Mouse (Mus musculus) limb, embryonic 14.5 days (tissue): ENCODE data around the gene Ang2. TPM values are rescaled to one million over a fixed set of nuclear protein-coding genes. Genes with fewer than 3 reads are reported as not detected.
"Not testable (repeated sequence)": the region's sequence is repeated elsewhere in the genome, so short reads cannot be mapped to it uniquely, and the experiment has no call there.

ENCODE experiments used
- ATAC-seq: fragments of 200-750 bp; cut with Nextera tagmentation; 2 replicates; pipeline ENCODE4 v1.8.0; 2017; ENCODE audit warnings: low read depth, moderate number of reproducible peaks, moderate TSS enrichment; ENCODE audit not compliant: low FRiP score
- DNase-seq: peaks from one replicate; pipeline ENCODE4 v3.0.0-alpha.2; 2015; ENCODE audit warnings: low spot score
- H3K27ac ChIP-seq: fragments of 300-500 bp; sonication (generic); replicated peaks from 2 replicates; pipeline ENCODE4 v1.5.1; 2014; ENCODE audit warnings: low read depth, mild to moderate bottlenecking, low read length, moderate library complexity, mixed read lengths
- H3K27me3 ChIP-seq: fragments of 300-500 bp; sonication (generic); 2 replicates; pipeline ENCODE4 v1.6.1; 2014; ENCODE audit warnings: low read length, mixed read lengths; ENCODE audit not compliant: control insufficient read depth, insufficient read depth
- H3K36me3 ChIP-seq: fragments of 300-500 bp; sonication (generic); 2 replicates; pipeline ENCODE4 v1.6.1; 2014; ENCODE audit warnings: mild to moderate bottlenecking, low read length, moderate library complexity, mixed read lengths; ENCODE audit not compliant: control insufficient read depth, insufficient read depth
- H3K4me1 ChIP-seq: fragments of 300-500 bp; sonication (generic); 2 replicates; pipeline ENCODE4 v1.6.1; 2014; ENCODE audit warnings: antibody characterized with exemption, low read length, mixed read lengths; ENCODE audit not compliant: control insufficient read depth, insufficient read depth
- H3K4me2 ChIP-seq: fragments of 300-500 bp; sonication (generic); replicated peaks from 2 replicates; pipeline ENCODE4 v1.6.1; 2014; ENCODE audit warnings: low read depth, mild to moderate bottlenecking, low read length, moderate library complexity; ENCODE audit not compliant: severe bottlenecking
- H3K4me3 ChIP-seq: fragments of 300-500 bp; sonication (generic); replicated peaks from 2 replicates; pipeline ENCODE4 v1.5.1; 2014; ENCODE audit warnings: low read length
- H3K9ac ChIP-seq: fragments of 300-500 bp; sonication (generic); 2 replicates; pipeline ENCODE4 v1.6.1; 2014; ENCODE audit warnings: mild to moderate bottlenecking, low read depth, low read length, moderate library complexity; ENCODE audit not compliant: severe bottlenecking
- H3K9me3 ChIP-seq: fragments of 300-500 bp; sonication (generic); 2 replicates; pipeline ENCODE4 v1.6.1; 2016; ENCODE audit warnings: low read length; ENCODE audit not compliant: control insufficient read depth
- POLR2A ChIP-seq: fragments of 200-500 bp; IDR thresholded peaks from 2 replicates; pipeline ENCODE4 v1.8.0; 2012; ENCODE audit warnings: inconsistent platforms, mild to moderate bottlenecking, moderate library complexity, borderline replicate concordance; ENCODE audit not compliant: insufficient read depth, insufficient read length; ENCODE audit errors: extremely low read depth
- WGBS: fragments of 180-500 bp; shearing (Covaris S2); extraction: QIAGEN DNeasy Blood & Tissue Kit; methylation state at CpG from one replicate; pipeline ENCODE4 v1.1.7; 2014; 5-methylcytosine and 5-hydroxymethylcytosine counted together
- polyA plus RNA-seq, 2 experiments: library from polyadenylated mRNA; depleted of rRNA in 1 of 2; stranded (reverse) in 1 of 2; unstranded in 1 of 2; fragments of >200 nt; fragmentation: Nextera tagmentation in 1 of 2; extraction: Ambion mirVana in 1 of 2; gene quantifications; 2 replicates each; pipeline versions ENCODE4 v1.2.1 to v1.2.3; 2012 to 2014

Gene Ang2
- polyA plus RNA-seq, 2 experiments = not detected

DNA sequence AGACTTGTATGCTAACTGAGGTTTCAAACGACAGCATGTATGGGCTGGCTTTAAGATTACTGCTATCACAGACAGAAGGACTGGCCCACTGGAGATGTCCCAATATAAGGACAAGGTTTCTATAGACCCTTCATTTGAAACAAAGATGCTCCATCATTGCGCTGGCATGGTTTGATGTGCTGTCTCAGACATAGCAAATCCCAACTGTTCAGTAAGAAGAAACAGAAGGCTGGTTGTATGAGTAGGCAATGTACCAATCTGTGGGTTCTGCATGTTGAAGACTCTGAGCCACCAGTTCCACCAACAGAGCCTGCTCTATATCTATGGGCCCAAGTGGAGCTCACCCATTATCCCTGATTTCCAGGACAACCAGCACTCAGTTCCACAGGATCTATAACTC, 4.2 kb upstream of the Ang2 start, which contains the start of gene Ear14:
Gene Ear14 (plus strand): TSS at position 277 of the 400 bp plus-strand sequence.
- H3K27ac ChIP-seq = no peak within 1 kb of the TSS
- 75% methylated on average over 2 of the region's 2 CpGs for WGBS
- H3K4me1 ChIP-seq = no peaks in the 10 kb centered on the region
- H3K9ac ChIP-seq = no peak within 1 kb of the TSS
- DNase-seq (no peak), ATAC-seq (no peak)
- H3K36me3 ChIP-seq = no peaks in the 10 kb centered on the region
- H3K27me3 ChIP-seq = no peaks in the 10 kb centered on the region
- no peaks in the 10 kb centered on the region for H3K9me3 ChIP-seq
- H3K4me3 ChIP-seq = no peak within 1 kb of the TSS
- no peak within 1 kb of the TSS for H3K4me2 ChIP-seq
- TF ChIP-seq POLR2A = no peak

DNA sequence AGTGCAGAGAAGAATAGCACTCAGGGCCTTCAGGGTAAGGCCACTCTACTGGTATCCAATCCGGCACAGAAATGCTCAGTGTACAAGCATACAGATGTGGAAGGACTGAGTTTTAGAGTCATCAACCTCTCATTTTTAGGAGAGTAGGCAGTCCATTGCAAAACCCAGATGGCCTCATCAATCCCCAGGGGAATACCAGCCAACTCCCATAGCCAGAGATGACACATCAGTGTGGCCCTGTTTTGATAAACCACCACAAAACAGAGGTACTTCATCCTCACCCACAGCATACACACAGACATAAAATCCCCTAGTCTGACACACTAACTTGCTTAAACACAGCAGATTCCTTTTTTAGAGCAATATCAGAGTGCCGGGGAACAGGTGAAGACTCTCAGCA, 1.5 kb upstream of the Ang2 start:
- H3K36me3 ChIP-seq = no peaks in the 10 kb centered on the region
- no peak overlapping the region for H3K9ac ChIP-seq
- H3K27me3 ChIP-seq = no peaks in the 10 kb centered on the region
- H3K9me3 ChIP-seq = no peaks in the 10 kb centered on the region
- DNase-seq = no peak
- no peak overlapping the region for H3K4me3 ChIP-seq
- whole genome bisulfite sequencing = 86% methylated on average over 2 of the region's 2 CpGs
- H3K4me2 ChIP-seq = no peak overlapping the region
- TF ChIP-seq POLR2A = no peak
- H3K27ac ChIP-seq = no peak overlapping the region
- ATAC-seq = no peak
- no peaks in the 10 kb centered on the region for H3K4me1 ChIP-seq

DNA sequence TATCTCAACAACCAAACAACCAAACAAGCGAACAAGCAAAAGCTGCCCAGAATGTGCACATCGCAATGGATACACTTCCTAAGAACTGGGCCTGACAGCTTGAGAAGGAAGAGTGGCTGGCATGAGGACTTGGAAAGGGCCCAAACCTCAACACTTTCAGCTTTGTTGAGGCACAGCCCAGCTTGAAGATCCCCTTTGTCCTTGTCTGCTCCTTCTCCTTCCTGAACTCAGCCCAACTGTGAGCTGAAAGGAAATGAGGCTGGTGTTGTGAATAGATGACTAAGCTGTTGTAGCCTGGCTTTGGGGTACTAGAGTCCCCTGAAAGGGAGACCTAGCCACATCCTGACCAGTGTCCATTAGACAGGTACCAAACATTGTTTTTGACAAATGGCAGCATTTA, 1.1 kb upstream of the Ang2 start:
- no peak overlapping the region for H3K4me2 ChIP-seq
- no peaks in the 10 kb centered on the region for H3K36me3 ChIP-seq
- ATAC-seq (no peak), DNase-seq (no peak)
- no peaks in the 10 kb centered on the region for H3K27me3 ChIP-seq
- no peaks in the 10 kb centered on the region for H3K4me1 ChIP-seq
- no peak overlapping the region for H3K27ac ChIP-seq
- no peak for TF ChIP-seq POLR2A
- no peaks in the 10 kb centered on the region for H3K9me3 ChIP-seq
- 95% methylated on average over 2 of the region's 2 CpGs for WGBS
- H3K4me3 ChIP-seq = no peak overlapping the region
- H3K9ac ChIP-seq = no peak overlapping the region

DNA sequence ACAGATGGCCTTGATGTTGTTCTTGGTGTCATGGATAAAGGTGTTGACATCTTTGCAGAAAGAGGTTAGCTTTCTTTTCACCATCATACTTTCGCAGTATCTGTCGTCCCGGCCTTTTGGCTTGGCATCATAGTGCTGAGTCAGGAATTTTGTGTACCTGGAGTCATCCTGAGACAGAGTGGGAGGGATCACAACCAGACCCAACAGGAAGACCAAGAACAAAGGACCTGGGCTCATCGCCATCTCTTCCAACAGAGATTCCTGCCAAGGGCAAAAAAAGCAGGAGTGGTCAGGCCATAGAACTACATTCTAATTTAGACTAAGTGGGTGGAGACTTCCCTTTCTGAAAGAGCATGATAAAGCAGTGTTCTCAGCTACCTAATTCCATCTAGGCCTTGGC, 3.3 kb downstream of the Ang2 start:
- no peaks in the 10 kb centered on the region for H3K27me3 ChIP-seq
- no peaks in the 10 kb centered on the region for H3K9me3 ChIP-seq
- H3K4me1 ChIP-seq = no peaks in the 10 kb centered on the region
- ATAC-seq = no peak
- H3K36me3 ChIP-seq = no peaks in the 10 kb centered on the region
- no peak for DNase-seq
- WGBS = 91% methylated on average over 4 of the region's 4 CpGs
- TF ChIP-seq POLR2A = no peak
- H3K4me3 ChIP-seq = no peak overlapping the region
- H3K27ac ChIP-seq = no peak overlapping the region
- H3K4me2 ChIP-seq = no peak overlapping the region
- H3K9ac ChIP-seq = no peak overlapping the region

DNA sequence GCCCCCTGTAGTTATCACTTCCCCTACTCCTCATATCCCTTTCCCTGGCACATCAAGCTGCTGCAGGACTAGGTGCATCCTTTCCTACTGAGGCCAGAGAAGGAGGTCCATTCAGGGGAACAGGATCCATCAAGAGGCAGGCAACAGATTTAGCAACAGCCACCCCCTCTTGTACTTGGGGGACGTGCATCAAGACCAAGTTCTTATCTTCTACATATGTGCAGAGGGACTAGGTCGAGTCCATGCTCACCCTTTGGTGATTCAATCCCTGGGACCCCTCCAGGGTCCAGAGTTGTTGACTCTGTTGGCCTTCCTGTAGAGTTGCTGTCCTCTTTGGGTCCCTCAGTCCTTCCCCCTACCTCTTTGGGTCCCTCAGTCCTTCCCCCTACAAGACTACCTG, 17.9 kb downstream of the Ang2 start:
- not testable (repeated sequence) for H3K9ac ChIP-seq, H3K27ac ChIP-seq, H3K4me2 ChIP-seq, ATAC-seq, H3K27me3 ChIP-seq, H3K36me3 ChIP-seq, H3K4me3 ChIP-seq, H3K4me1 ChIP-seq, H3K9me3 ChIP-seq, DNase-seq
- 85% methylated on average over 2 of the region's 2 CpGs for WGBS

DNA sequence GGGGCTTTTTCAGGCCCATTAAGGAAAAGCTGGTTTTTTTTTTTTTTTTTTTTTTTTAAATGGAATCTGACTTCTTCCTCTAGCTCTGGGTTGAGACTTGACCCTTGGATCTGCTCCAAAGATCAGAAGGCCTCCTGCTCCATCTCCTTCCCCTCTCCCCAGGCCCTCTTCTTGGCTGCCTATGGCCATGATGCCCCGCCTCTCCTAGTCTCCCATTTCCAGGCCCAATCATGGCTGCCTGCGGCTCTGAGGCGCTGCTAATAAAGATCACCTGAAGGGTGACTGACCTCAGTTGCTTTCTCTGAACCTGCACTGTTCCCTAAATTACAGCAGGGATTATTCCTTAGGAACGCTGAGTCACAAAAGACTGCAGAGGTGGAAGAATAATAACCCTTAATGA, 25.1 kb downstream of the Ang2 start:
- Histone ChIP-seq H3K4me3 (no peak overlapping the region), H3K27me3 (no peaks in the 10 kb centered on the region), H3K9ac (no peak overlapping the region), H3K4me2 (no peak overlapping the region), H3K9me3 (no peaks in the 10 kb centered on the region), H3K4me1 (no peaks in the 10 kb centered on the region), H3K36me3 (no peaks in the 10 kb centered on the region), H3K27ac (no peak overlapping the region)
- no peak for ATAC-seq
- no peak for DNase-seq
- TF ChIP-seq POLR2A = no peak
- WGBS = 67% methylated on average over 4 of the region's 4 CpGs

DNA sequence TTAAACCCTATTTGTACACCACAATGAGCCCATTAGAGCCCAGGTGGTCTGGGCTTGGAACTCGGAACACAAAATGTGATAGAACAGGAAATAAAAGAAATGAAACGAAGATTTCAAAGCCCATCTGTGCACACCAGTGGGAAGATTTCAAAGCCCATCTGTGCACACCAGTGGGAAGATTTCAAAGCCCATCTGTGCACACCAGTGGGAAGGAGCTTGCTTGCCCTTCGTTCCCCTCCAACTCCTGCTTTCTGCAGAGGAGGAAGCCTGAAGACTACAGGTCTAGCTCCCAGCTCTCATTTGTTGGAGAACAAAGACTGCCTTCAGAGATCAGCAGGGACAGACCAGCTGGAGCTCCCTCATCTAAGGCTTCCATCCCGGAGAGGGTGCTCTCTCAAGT, 26.0 kb downstream of the Ang2 start:
- DNase-seq, ATAC-seq, H3K4me3 ChIP-seq, H3K27ac ChIP-seq, H3K9ac ChIP-seq, H3K4me2 ChIP-seq, H3K27me3 ChIP-seq, H3K4me1 ChIP-seq, H3K36me3 ChIP-seq, H3K9me3 ChIP-seq: not testable (repeated sequence)
- WGBS = 64% methylated on average over 4 of the region's 4 CpGs

DNA sequence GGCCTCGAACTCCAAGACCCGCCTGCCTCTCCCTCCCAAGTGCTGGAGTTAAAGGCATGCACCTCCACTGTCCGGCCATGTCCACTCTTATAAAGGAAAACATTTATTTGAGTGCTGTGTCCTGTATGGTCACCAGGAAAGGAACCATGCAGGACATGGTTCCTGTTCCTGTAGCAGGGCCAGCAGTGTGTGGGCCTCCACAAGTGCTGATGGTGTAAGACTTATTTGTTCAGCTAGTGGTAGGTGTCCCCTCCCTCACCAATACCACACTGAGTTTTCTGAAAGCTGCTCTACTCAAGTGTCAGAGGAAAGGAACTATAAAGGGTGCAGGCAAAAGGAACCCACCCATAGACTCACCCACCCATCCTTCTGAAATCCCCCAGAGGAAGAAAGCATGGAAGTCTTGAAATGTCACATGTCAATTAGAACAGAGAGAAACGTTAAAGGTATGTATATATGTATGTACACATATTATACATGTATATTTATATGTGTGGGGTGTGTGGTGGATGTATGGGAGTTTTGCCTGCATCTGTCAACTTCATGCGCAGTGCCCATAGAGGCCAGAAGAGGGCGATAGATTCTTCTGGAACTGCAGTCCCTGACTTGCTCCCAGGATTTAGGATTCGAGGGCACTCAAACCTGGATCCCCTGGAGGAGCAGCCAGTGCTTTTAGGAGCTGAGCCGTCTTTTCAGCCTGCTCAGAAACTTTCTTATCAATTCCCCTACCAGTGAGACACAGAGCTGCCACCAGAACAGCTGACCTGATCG, 26.7 kb downstream of the Ang2 start:
- H3K4me3 ChIP-seq, H3K4me2 ChIP-seq, H3K27ac ChIP-seq, H3K4me1 ChIP-seq, ATAC-seq, H3K9ac ChIP-seq, H3K27me3 ChIP-seq, H3K9me3 ChIP-seq, H3K36me3 ChIP-seq: not testable (repeated sequence)
- DNase-seq = peak; percentile 42
- 35% methylated on average over 9 of the region's 9 CpGs for WGBS
